Mouse (Mus musculus) adrenal gland, postnatal 14 days (tissue): ENCODE measurements at regions not wholly inside any gene's neighbourhood (a gene's known extent, or its start where the extent isn't known, plus 50 kb on each side); places are given as distances from the start of the nearest gene placed in this dataset.
"Not testable (repeated sequence)": the region's sequence is repeated elsewhere in the genome, so short reads cannot be mapped to it uniquely, and the experiment has no call there.

ENCODE experiments used
- DNase-seq: peaks from one replicate; pipeline ENCODE4 v3.0.0; 2021; ENCODE audit warnings: mixed read lengths

DNA sequence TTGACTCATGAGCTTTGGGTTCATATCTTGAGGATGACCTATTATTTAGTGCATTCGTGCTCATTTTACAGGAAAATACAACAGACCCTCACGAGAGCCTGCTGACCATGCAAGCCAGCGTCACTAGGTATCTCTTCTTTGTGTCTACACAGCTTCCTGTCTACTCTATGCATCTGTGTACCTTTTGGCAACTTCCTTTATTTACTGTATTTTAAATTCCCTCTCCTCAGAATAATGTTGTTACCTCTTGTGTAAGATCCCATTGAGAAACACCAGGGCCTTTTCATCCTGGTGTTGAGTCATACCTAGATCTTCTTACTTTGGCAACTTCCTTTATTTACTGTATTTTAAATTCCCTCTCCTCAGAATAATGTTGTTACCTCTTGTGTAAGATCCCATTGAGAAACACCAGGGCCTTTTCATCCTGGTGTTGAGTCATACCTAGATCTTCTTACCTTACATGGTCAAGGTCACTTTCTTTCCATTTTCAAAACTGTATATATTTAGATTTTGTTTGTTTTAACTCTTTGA lies 639.1 kb upstream of the Rorb start:
- not testable (repeated sequence) for DNase-seq

DNA sequence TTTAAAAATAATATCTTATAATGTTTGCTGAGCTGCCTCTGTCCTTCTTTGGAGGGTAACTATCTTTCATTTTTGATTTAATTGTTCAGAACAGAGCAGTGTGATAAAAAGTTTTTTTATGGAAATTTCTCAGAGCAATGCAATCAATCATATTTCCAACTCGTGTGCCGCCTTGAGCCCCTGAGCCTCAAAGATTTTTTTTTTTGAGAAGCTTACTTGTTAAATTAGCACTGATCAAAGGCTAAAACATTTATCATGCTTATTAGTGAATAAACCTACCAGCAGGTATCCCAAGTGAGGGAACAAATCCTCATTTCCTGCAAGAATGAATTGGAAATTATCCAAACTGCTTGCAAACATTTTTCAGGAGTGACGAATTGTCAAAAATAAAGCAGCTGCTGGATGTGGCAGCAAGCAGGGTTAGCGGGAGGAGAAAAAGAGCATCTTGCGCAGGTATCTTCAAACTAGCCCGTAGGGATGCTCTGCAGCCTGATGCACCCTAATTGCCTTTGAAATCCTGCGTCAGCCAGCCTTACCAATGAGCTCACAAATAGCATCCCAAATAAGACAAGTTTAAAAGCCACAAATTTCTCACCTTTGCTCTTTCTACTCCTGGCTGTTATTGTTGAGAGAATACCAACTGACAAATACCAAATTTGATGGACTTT lies 637.0 kb upstream of the Rorb start:
- no peak for DNase-seq

DNA sequence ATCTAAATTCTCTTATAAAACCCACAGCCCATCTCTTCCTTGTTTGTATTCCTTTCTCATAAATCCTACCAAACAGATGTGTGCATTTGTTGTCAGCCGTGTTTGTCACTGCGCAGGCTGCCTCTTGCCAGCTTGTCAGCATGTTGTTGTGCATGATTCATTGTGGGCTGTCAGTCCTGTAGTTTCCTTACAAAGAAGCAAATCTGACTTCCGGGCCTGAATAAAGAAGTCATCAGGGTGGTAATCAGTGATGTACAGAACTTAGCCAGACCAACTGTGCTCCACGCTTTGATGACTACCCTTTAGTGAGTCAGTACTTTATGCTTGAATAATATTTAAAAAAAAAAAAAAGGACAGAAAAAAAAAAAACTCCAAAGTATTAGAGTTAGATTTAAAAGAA lies 608.9 kb upstream of the Rorb start:
- no peak for DNase-seq
